Mouse (Mus musculus): ENCODE results near the gene Rad9a.

- TF ChIP-seq CTCF (IDR thresholded peaks at IDR 0.05 in 2 of 3, conservative IDR thresholded peaks at IDR 0.05 in 1 of 3; ENCODE audit: control insufficient read depth in 1 of 3, insufficient read depth in 1 of 3, low read depth in 2 of 3, low read length in 3 of 3, poor library complexity in 1 of 3, severe bottlenecking in 1 of 3), result no peak
- TF ChIP-seq POLR2A (IDR thresholded peaks at IDR 0.05; ENCODE audit: control insufficient read depth in 1 of 2, insufficient read depth in 1 of 2, low read depth in 1 of 2, low read length in 2 of 2, poor library complexity in 1 of 2), result no peak
- TF ChIP-seq E2F4 (IDR thresholded peaks at IDR 0.05; ENCODE audit: borderline replicate concordance, low read depth, low read length), result no peak
- TF ChIP-seq EP300 (IDR thresholded peaks at IDR 0.05; ENCODE audit: low read depth in 1 of 2, low read length in 2 of 2), result no peak
- TF ChIP-seq UBTF (IDR thresholded peaks at IDR 0.05; ENCODE audit: borderline replicate concordance, insufficient read depth, low read depth, low read length), result no peak
- no peak for TF ChIP-seq GATA1 (IDR thresholded peaks at IDR 0.05; ENCODE audit: low read depth, low read length)
- TF ChIP-seq ELF1 (IDR thresholded peaks at IDR 0.05; ENCODE audit: low read depth, low read length), result no peak
- TF ChIP-seq MXI1 (IDR thresholded peaks at IDR 0.05; ENCODE audit: low read depth, low read length), result no peak
- TF ChIP-seq USF1 (IDR thresholded peaks at IDR 0.05; ENCODE audit: low read depth, low read length), result no peak
- TF ChIP-seq ZMIZ1 (IDR thresholded peaks at IDR 0.05; ENCODE audit: low read depth, low read length), result no peak
- no peak for TF ChIP-seq MYC (IDR thresholded peaks at IDR 0.05; ENCODE audit: low read depth, low read length)
Measured at GRCm38 (mm10) chr19:4214771-4215450, 13.4 kb upstream of the Rad9a start.
